1 mouse cellular context compared by ENCODE assay signal in the genomic region with DNA sequence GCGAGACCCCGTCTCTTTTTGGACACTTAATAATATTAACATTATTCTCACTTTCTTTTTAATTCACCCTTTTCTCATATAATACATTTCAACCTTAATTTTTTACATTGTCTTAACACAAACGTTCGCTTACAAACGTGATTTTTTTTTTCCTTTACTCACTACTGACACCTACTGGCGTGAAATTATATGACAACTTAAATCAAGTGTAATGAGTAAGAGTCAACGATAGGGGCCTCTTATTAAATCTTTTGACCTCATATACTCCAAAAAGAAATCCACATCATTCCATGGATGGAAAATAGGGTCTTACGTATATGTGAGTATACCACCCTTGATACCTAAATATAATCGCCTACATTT.
TF ChIP-seq lines count a peak whose summit lies in the region.

No protein-coding gene starts in this region.

TF ChIP-seq in MEL, 35 proteins besides CTCF, POLR2A, EP300 and RAD21:
- TF ChIP-seq JUND (IDR thresholded peaks at IDR 0.05; ENCODE audit: low read depth, low read length), result no peak
- peak; percentile 31; the same call in 1 of the 2 replicates for TF ChIP-seq MYC (IDR thresholded peaks at IDR 0.05; ENCODE audit: low read depth, low read length)
- 0 out of 2 replicates have a peak, but pooled peaks have one; percentile 0 for TF ChIP-seq ETS1 (IDR thresholded peaks at IDR 0.05; ENCODE audit: low read depth, low read length)
- TF ChIP-seq TBP (IDR thresholded peaks at IDR 0.05; ENCODE audit: low read depth, low read length), result peak; percentile 4; the same call in 1 of the 2 replicates
- TF ChIP-seq ZC3H11A (IDR thresholded peaks at IDR 0.05; ENCODE audit: low read depth, low read length), result 0 out of 2 replicates have a peak, but pooled peaks have one; percentile 35
- TF ChIP-seq MYB (IDR thresholded peaks at IDR 0.05; ENCODE audit: low read depth, low read length), result no peak
- TF ChIP-seq ELF1 (IDR thresholded peaks at IDR 0.05; ENCODE audit: low read depth, low read length), result no peak
- peak; percentile 94 for TF ChIP-seq ZNF384 (IDR thresholded peaks at IDR 0.05; ENCODE audit: low read depth, low read length)
- TF ChIP-seq TCF12 (IDR thresholded peaks at IDR 0.05; ENCODE audit: low read depth, low read length), result no peak
- 0 out of 2 replicates have a peak, but pooled peaks have one; percentile 59 for TF ChIP-seq UBTF (IDR thresholded peaks at IDR 0.05; ENCODE audit: borderline replicate concordance, insufficient read depth, low read depth, low read length)
- no peak for TF ChIP-seq SMC3 (IDR thresholded peaks at IDR 0.05; ENCODE audit: low read depth, low read length)
- peak; percentile 55; the same call in 1 of the 2 replicates for TF ChIP-seq SIN3A (IDR thresholded peaks at IDR 0.05; ENCODE audit: low read length)
- TF ChIP-seq CHD1 (IDR thresholded peaks at IDR 0.05; ENCODE audit: low read depth, low read length), result no peak
- TF ChIP-seq HCFC1 (IDR thresholded peaks at IDR 0.05; ENCODE audit: low read depth, low read length), result peak; percentile 47
